Mouse (Mus musculus) hindbrain, embryonic 13.5 days (tissue): ENCODE measurements around the gene Acad9. TPM values are rescaled to one million over a fixed set of nuclear protein-coding genes. Genes with fewer than 3 reads are reported as not detected.

Experiments used
- ATAC-seq: fragments of 200-750 bp; cut with Nextera tagmentation; 2 replicates; pipeline ENCODE4 v1.8.0; 2017; ENCODE audit warnings: moderate TSS enrichment; ENCODE audit not compliant: low FRiP score
- H3K27ac ChIP-seq: fragments of 300-500 bp; sonication (generic); 2 replicates; pipeline ENCODE4 v1.5.1; 2015; ENCODE audit warnings: inconsistent platforms, mild to moderate bottlenecking, moderate library complexity
- H3K27me3 ChIP-seq: fragments of 300-500 bp; sonication (generic); 2 replicates; pipeline ENCODE4 v1.6.1; 2015; ENCODE audit warnings: mild to moderate bottlenecking, inconsistent platforms
- H3K36me3 ChIP-seq: fragments of 300-500 bp; sonication (generic); 2 replicates; pipeline ENCODE4 v1.6.1; 2015; ENCODE audit warnings: mild to moderate bottlenecking, inconsistent platforms
- H3K4me1 ChIP-seq: fragments of 300-500 bp; sonication (generic); replicated peaks from 2 replicates; pipeline ENCODE4 v1.6.1; 2015; ENCODE audit warnings: inconsistent platforms
- H3K4me2 ChIP-seq: fragments of 300-500 bp; sonication (generic); 2 replicates; pipeline ENCODE4 v1.6.1; 2015; ENCODE audit warnings: inconsistent platforms, mild to moderate bottlenecking, moderate library complexity
- H3K4me3 ChIP-seq: fragments of 300-500 bp; sonication (generic); 2 replicates; pipeline ENCODE4 v1.5.1; 2015; ENCODE audit warnings: mild to moderate bottlenecking, inconsistent platforms
- H3K9ac ChIP-seq: fragments of 300-500 bp; sonication (generic); 2 replicates; pipeline ENCODE4 v1.6.1; 2015; ENCODE audit warnings: mild to moderate bottlenecking, inconsistent platforms
- H3K9me3 ChIP-seq: fragments of 300-500 bp; sonication (generic); 2 replicates; pipeline ENCODE4 v1.6.1; 2016; ENCODE audit warnings: inconsistent platforms
- WGBS: fragments of 180-500 bp; shearing (Covaris S2); methylation state at CpG from one replicate; pipeline ENCODE4 v1.1.7; 2015; 5-methylcytosine and 5-hydroxymethylcytosine counted together
- polyA plus RNA-seq: library from polyadenylated mRNA; unstranded; fragments of >200 nt; fragmentation: Nextera tagmentation; extraction: Ambion mirVana; gene quantifications from 2 replicates; pipeline ENCODE4 v1.2.1, GENCODE M21; 2015

The Acad9 gene
- polyA plus RNA-seq, result 88.4 and 89.5 TPM in 2 replicates

DNA sequence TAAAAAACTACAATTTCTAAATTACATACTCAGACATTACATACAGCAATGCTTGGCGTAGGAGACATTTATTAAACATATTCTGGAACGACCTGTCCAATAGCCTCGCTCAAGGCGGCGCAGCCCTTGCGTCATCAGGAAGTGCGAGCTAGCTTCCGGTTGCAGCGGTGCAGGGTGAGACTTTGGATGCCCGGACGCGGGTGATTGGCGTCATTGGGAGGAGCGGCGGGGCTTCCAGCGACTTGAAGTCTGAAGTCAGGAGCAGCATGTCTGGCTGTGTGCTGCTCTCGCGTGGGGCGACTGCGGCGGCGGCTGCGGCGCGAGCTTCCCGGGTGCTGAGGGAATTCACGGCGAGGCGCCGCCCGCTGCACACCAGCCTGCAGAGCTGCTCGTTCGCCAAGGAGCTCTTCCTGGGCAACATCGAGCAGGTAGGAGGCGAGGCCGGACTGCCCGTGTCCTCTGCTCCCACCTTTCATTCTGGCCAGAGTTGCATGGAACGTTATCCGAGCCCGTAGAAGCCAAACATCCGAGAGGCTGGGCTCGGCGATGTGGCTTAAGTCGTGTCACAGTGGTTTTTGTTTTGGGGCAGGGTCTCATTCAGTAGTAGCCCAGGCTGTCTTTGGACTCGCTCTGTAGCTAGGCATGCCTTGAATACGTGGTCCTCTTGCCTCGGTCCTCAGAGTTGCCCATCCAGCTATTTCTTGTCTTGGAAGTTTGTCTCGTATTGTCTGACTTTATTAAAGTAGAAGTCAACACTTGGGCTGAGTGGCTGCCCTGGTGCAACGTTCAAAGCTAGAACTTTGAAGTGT is at the start of gene Acad9:
Acad9 (plus strand) TSS at position 137 of the 809 bp plus-strand sequence.
- Histone ChIP-seq H3K27me3 (peaks cover 29% of the 10 kb centered on the region), H3K36me3 (peaks cover 8% of the 10 kb centered on the region), H3K4me2 (peak within 1 kb of the TSS; percentile 86), H3K27ac (peak within 1 kb of the TSS; percentile 83), H3K4me3 (peak within 1 kb of the TSS; percentile 90), H3K4me1 (peaks cover 32% of the 10 kb centered on the region), H3K9me3 (no peaks in the 10 kb centered on the region), H3K9ac (peak within 1 kb of the TSS; percentile 89)
- peak; percentile 99 for ATAC-seq
- under 1% methylated on average over 49 of the region's 49 CpGs for WGBS

DNA sequence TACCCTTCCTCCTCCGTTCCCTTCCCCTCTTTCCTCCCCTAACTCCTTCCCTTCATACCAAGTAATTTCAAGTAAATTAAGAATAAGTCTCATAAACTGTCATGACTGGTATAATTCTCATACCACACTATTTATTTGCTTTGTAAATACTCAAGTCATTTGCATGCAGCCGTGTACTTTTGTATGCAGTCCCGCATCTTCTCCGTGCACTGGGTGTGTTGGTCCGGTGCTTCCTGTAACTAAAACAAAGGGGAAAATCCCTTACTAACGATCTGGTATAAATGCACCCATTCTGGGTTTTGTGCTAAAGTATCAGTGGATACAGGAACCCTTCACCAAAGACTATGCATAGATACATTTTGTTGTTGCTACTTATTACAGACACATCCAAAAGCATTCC is 40.0 kb upstream of the Acad9 start:
- Histone ChIP-seq H3K27ac (no peak overlapping the region), H3K27me3 (no peaks in the 10 kb centered on the region), H3K9ac (no peak overlapping the region), H3K4me1 (no peaks in the 10 kb centered on the region), H3K4me2 (no peak overlapping the region), H3K36me3 (no peaks in the 10 kb centered on the region), H3K9me3 (no peaks in the 10 kb centered on the region), H3K4me3 (no peak overlapping the region)
- WGBS, result 90% methylated on average over 6 of the region's 6 CpGs
- no peak for ATAC-seq

DNA sequence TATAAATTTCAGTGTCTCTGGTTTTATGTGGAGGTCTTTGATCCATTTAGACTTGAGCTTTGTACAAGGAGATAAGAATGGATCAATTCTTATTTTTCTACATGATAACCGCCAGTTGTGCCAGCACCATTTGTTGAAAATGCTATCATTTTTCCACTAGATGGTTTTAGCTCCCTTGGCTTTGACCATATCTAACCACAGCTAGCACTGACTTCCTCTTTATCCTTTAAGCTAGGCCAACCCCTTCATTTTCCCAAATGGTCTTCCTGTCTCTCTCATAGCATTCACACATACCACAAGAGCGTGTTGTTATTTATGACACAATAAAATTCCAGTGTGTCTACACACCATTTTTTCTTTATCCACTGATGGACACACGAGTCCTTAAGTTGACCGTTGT is 35.8 kb upstream of the Acad9 start:
- no peak overlapping the region for H3K27ac ChIP-seq
- no peak overlapping the region for H3K9ac ChIP-seq
- 93% methylated on average over 4 of the region's 4 CpGs for WGBS
- ATAC-seq, result no peak
- H3K4me2 ChIP-seq, result no peak overlapping the region
- H3K36me3 ChIP-seq, result no peaks in the 10 kb centered on the region
- no peak overlapping the region for H3K4me3 ChIP-seq
- H3K4me1 ChIP-seq, result no peaks in the 10 kb centered on the region
- H3K9me3 ChIP-seq, result no peaks in the 10 kb centered on the region
- H3K27me3 ChIP-seq, result no peaks in the 10 kb centered on the region

GRCm38 (mm10) chr3:36031740-36032510 is 33.9 kb upstream of the Acad9 start:
- Histone ChIP-seq H3K27ac (no peak overlapping the region), H3K27me3 (no peaks in the 10 kb centered on the region), H3K9me3 (no peaks in the 10 kb centered on the region), H3K4me2 (no peak overlapping the region), H3K36me3 (no peaks in the 10 kb centered on the region), H3K4me1 (no peaks in the 10 kb centered on the region), H3K4me3 (no peak overlapping the region), H3K9ac (no peak overlapping the region)
- WGBS, result 71% methylated on average over 6 of the region's 6 CpGs
- no peak for ATAC-seq

- Histone ChIP-seq H3K9me3 (no peaks in the 10 kb centered on the region), H3K27me3 (no peaks in the 10 kb centered on the region), H3K4me3 (no peak overlapping the region), H3K27ac (no peak overlapping the region), H3K36me3 (no peaks in the 10 kb centered on the region), H3K4me1 (no peaks in the 10 kb centered on the region), H3K4me2 (no peak overlapping the region), H3K9ac (no peak overlapping the region)
- no peak for ATAC-seq
Observed at GRCm38 (mm10) chr3:36044520-36044919, 21.3 kb upstream of the Acad9 start.

GRCm38 (mm10) chr3:36045086-36045485 is 20.7 kb upstream of the Acad9 start:
- Histone ChIP-seq H3K9ac (no peak overlapping the region), H3K36me3 (no peaks in the 10 kb centered on the region), H3K27ac (no peak overlapping the region), H3K27me3 (no peaks in the 10 kb centered on the region), H3K4me1 (no peaks in the 10 kb centered on the region), H3K9me3 (no peaks in the 10 kb centered on the region), H3K4me2 (no peak overlapping the region), H3K4me3 (no peak overlapping the region)
- ATAC-seq, result no peak
- 81% methylated on average over 4 of the region's 4 CpGs for WGBS

DNA sequence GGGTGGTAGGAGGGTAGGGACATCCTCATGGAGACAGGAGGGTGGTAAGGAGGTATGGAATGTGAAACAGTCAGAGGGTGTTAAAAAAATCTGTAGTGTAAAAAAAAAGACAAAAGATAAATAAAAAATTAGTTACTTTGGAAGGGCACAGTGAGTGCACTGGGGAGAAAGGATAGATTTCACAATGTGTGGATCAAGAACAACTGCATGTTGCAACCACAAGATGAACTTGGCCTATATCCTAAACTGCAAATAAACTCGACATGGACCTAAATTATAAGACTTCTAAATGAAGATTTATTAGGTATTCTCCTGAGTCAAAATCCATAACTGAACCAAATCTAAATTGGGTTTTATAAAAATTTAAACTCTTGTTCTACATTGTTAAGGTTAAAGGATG is 16.7 kb upstream of the Acad9 start:
- H3K36me3 ChIP-seq, result no peaks in the 10 kb centered on the region
- H3K27me3 ChIP-seq, result no peaks in the 10 kb centered on the region
- H3K4me1 ChIP-seq, result no peaks in the 10 kb centered on the region
- H3K9ac ChIP-seq, result no peak overlapping the region
- H3K4me2 ChIP-seq, result no peak overlapping the region
- H3K27ac ChIP-seq, result no peak overlapping the region
- WGBS, result 72% methylated on average over 1 of the region's 1 CpGs
- no peaks in the 10 kb centered on the region for H3K9me3 ChIP-seq
- H3K4me3 ChIP-seq, result no peak overlapping the region
- no peak for ATAC-seq

- Histone ChIP-seq H3K36me3 (no peaks in the 10 kb centered on the region), H3K9ac (no peak within 1 kb of the TSS), H3K27ac (no peak within 1 kb of the TSS), H3K4me3 (no peak within 1 kb of the TSS), H3K9me3 (no peaks in the 10 kb centered on the region), H3K4me1 (no peaks in the 10 kb centered on the region), H3K4me2 (no peak within 1 kb of the TSS), H3K27me3 (no peaks in the 10 kb centered on the region)
- WGBS, result 95% methylated on average over 6 of the region's 6 CpGs
- no peak for ATAC-seq
Observed at GRCm38 (mm10) chr3:36053447-36053846, 12.3 kb upstream of the Acad9 start, which contains the start of gene Ccdc144b. Ccdc144b (minus strand) TSS chr3:36053547.

DNA sequence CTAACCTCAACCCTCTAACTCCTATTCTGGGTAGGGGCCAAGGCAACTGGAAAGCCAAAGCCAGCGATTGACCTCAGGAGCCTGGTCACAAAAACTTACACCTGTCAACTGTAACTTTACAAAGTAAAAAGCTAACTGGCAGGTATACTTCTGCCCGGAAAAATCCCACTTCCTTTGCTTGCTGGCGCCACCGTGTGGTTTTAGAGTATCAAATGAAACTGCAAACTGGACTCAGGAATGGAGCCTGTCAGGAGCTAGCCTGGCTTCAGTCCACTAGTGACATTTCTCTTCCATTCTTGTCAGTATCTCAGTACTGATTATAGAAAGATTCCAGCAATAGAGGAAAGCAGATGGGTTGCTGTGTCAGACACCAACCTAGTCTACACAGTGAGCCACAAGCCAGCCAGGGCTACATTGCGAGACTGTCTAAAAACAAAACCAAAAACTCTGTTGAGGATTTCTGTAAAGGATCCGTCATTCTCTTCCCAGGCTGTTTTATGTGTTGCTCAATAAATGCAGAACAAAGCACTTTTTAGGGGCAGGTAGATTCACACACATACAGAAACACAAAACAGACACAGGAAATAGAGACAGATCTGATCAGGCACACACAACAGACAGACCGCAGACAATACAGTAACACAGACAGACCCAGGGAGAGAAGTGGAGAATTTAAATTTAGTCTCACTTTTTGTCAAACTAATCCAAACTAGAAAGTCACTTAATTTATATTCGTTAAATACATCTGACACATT is 5.5 kb upstream of the Acad9 start:
- Histone ChIP-seq H3K4me1 (peaks cover 4% of the 10 kb centered on the region), H3K9me3 (no peaks in the 10 kb centered on the region), H3K9ac (no peak overlapping the region), H3K27ac (no peak overlapping the region), H3K4me2 (no peak overlapping the region), H3K4me3 (no peak overlapping the region), H3K27me3 (peaks cover 32% of the 10 kb centered on the region), H3K36me3 (no peaks in the 10 kb centered on the region)
- ATAC-seq, result no peak
- WGBS, result 33% methylated on average over 8 of the region's 8 CpGs

DNA sequence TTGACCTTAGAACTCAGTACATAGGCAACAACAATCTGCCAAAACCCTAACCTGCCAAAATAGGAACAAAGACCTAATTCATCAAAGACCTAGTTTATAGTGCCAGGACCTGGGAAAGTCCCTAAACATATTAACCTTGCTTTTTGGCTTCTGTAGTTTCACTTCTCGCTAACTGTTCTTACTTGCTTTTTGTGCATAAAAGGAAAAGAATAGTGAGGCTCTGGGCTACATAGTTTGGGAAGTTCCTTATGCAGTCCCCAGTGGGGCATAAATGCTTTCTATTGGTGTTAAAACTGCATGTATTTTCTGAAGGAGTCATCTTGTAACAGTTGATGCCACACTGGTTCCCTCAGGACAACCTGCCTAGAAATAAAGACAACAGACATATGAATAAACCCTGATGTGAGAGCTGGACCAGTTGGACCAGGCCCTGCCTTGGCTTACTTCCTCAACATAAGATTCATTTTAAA is 1.2 kb upstream of the Acad9 start:
- no peak overlapping the region for H3K4me2 ChIP-seq
- H3K36me3 ChIP-seq, result no peaks in the 10 kb centered on the region
- H3K9ac ChIP-seq, result no peak overlapping the region
- H3K9me3 ChIP-seq, result no peaks in the 10 kb centered on the region
- H3K27ac ChIP-seq, result no peak overlapping the region
- WGBS, result 97% methylated on average over 1 of the region's 1 CpGs
- no peak overlapping the region for H3K4me3 ChIP-seq
- H3K27me3 ChIP-seq, result peaks cover 32% of the 10 kb centered on the region
- H3K4me1 ChIP-seq, result peaks cover 32% of the 10 kb centered on the region
- ATAC-seq, result no peak

GRCm38 (mm10) chr3:36065166-36065565 is 613 bp upstream of the Acad9 start:
- ATAC-seq, result no peak; the same call in 1 of the 2 replicates
- Histone ChIP-seq H3K4me1 (peaks cover 32% of the 10 kb centered on the region), H3K27me3 (peaks cover 32% of the 10 kb centered on the region), H3K4me2 (peak overlapping the region; percentile 86), H3K9me3 (no peaks in the 10 kb centered on the region), H3K9ac (peak overlapping the region; percentile 89), H3K36me3 (no peaks in the 10 kb centered on the region), H3K4me3 (peak overlapping the region; percentile 90), H3K27ac (no peak overlapping the region)
- 95% methylated on average over 2 of the region's 2 CpGs for WGBS

DNA sequence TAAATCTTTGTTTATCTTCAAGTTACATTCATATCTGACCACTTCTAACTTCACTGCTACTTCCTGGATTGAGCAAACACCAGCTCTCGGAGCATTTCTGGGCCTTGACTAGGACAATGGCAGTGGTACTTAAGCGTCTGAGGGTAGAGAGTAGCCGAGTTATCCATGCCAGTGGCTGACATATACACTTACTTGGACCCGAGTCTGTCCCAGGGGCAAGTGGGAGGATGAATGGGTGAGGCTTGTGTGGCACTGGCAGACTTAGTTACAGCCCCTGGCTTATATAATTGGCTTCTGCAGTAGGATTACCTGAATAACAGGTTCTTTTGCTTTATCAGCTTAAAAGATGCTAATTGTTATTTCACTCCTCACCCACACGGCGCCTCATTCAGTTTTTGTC is 2.0 kb downstream of the Acad9 start:
- no peak overlapping the region for H3K4me3 ChIP-seq
- no peaks in the 10 kb centered on the region for H3K9me3 ChIP-seq
- no peak overlapping the region for H3K27ac ChIP-seq
- peaks cover 16% of the 10 kb centered on the region for H3K27me3 ChIP-seq
- H3K36me3 ChIP-seq, result peaks cover 12% of the 10 kb centered on the region
- H3K4me2 ChIP-seq, result no peak overlapping the region
- 92% methylated on average over 6 of the region's 6 CpGs for WGBS
- ATAC-seq, result no peak
- peaks cover 32% of the 10 kb centered on the region for H3K4me1 ChIP-seq
- H3K9ac ChIP-seq, result no peak overlapping the region; the same call in 1 of the 2 replicates
